Mouse (Mus musculus) large intestine, adult 2 months (tissue): ENCODE measurements around the gene Gm21994. TPM values are rescaled to one million over a fixed set of nuclear protein-coding genes. Genes with fewer than 3 reads are reported as not detected.
"Not testable (repeated sequence)": the region's sequence is repeated elsewhere in the genome, so short reads cannot be mapped to it uniquely, and the experiment has no call there.

Source experiments
- DNase-seq: peaks from one replicate; pipeline ENCODE4 v3.0.0-alpha.2; 2012; ENCODE audit warnings: low read depth, low spot score
- WGBS: fragments of 180-500 bp; shearing (Covaris S2); methylation state at CpG from one replicate; pipeline ENCODE4 v1.1.7; 2018; 5-methylcytosine and 5-hydroxymethylcytosine counted together
- polyA plus RNA-seq: library from polyadenylated mRNA; depleted of rRNA; stranded (reverse); fragments of >200 nt; gene quantifications from 2 replicates; pipeline ENCODE4 v1.2.3, GENCODE M21; 2012; rRNA removed

Gm21994 gene
- polyA plus RNA-seq = 0.09 and 0.38 TPM in 2 replicates

DNA sequence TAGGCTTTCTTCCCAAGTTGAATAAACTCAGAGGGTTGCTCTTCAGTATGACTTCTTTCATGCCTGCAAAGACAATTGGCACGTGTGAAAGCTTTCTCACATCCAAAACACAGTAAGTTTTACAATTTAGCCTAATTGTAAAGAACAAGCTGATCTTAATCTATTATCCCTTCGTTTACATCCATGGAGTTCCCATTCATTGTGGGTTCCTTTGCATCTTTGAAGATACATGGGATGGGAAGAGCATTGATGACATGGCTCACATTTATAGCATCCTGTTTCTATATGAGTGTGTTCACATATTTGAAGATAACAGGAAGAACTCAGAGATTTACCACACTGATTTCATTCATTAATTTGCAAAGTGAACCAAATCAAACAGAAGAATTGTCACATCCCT lies at the start of gene Gm21994:
TSS of gene Gm21994 (minus strand) at position 101 of the 400 bp plus-strand sequence.
- WGBS = 50% methylated on average over 2 of the region's 2 CpGs
- DNase-seq = not testable (repeated sequence)

DNA sequence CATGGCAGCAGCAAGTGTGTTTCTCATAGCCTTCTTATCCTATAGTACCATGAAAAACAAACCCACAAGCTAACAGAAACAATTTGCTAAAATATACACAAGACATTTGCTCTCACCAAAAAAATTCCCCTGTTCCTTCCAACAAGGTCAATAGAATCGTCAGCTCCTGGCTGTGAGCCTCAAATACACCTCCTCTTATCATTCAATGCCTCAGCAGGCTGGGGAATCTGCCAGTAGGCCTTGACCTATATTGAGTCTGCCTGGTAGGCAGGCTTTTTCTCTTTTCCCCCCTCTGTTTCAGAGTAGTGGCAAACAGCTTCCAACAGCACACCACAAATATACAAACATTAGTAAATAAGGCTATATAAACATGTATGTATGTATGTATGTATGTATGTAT lies 43.7 kb upstream of the Gm21994 start:
- DNase-seq = no peak
- WGBS = 20% methylated on average over 1 of the region's 1 CpGs

GRCm38 (mm10) chr2:150293669-150294068 lies 38.3 kb upstream of the Gm21994 start:
- 72% methylated on average over 6 of the region's 6 CpGs for WGBS
- no peak for DNase-seq

- 79% methylated on average over 4 of the region's 4 CpGs for WGBS
- DNase-seq = not testable (repeated sequence)
Measured at GRCm38 (mm10) chr2:150257291-150257690, 1.9 kb upstream of the Gm21994 start, which contains the start of gene Gm14124. Gm14124 (plus strand) TSS chr2:150257517.

GRCm38 (mm10) chr2:150256861-150257260 lies 1.5 kb upstream of the Gm21994 start:
- WGBS = 60% methylated on average over 2 of the region's 2 CpGs
- not testable (repeated sequence) for DNase-seq

DNA sequence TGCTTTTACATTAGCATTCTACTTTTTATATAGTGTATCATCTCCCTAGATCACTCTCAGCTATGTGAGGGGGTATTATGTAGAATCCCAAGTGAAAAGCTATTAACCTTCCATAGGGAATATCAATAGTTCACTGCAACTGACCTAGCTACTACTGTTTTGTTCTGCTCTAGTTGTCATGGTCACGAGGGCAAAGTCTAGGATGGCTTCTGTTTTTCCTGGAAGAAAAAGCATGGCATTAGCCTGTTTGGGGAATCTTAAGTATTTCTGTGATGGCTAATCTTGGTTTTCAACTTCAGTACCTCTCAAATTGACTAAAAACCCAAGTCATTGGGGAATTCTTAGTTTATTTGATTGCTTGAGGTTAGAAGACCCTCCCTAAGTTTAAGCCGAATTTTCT lies 12.2 kb downstream of the Gm21994 start:
- WGBS = 93% methylated on average over 2 of the region's 2 CpGs
- no peak for DNase-seq

GRCm38 (mm10) chr2:150223263-150223662 lies 32.1 kb downstream of the Gm21994 start:
- DNase-seq = not testable (repeated sequence)

GRCm38 (mm10) chr2:150218363-150218725 lies 37.0 kb downstream of the Gm21994 start:
- DNase-seq = not testable (repeated sequence)
- 2% methylated on average over 4 of the region's 4 CpGs for WGBS

DNA sequence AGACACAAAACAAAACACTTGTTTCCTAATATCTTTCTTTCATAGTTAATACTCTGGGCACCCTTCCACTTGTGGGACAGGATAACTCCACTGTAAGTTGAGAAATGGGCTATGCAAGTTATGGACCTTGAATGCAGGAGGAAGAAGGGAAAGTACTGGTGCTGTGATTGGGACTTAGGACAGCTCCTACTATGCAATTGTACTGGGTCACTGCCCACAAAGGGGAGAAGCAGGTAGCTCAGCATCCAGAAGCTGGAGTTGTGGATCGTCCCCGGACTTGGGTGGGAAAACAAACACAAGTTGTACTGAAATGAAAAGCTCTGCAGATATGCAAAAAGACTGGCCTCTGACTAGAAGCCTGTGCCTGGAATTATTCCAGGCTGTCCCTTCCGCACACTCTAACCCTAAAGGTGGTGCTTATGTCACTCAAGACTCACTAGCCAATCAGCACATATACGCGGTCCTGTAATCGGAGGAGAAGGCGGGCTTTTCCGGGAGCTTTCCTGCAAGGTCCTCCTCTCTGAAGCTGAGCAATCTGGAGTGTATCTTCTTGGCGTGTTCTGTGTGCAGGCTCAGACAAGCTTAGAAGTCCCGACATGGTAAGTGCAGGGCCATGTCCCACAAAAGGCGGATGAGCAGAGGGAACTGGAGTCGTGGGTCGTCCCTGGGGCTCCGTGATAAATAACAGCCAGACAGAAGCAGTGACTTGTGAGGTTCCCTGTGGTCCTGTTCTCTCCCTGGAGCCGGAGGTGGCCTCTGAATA lies 37.6 kb downstream of the Gm21994 start, which contains the start of gene Zfp937:
TSS of gene Zfp937 (plus strand) at position 474 of the 763 bp plus-strand sequence.
- peak; percentile 21 for DNase-seq
- under 1% methylated on average over 15 of the region's 15 CpGs for WGBS

Other genes starting within 250 kb of the Gm21994 start
- gene Zfp120, start 118.9 kb downstream of the Gm21994 start, polyA plus RNA-seq = 0.73 and 1.0 TPM in 2 replicates
- gene Gm10770, start 75.9 kb downstream of the Gm21994 start, polyA plus RNA-seq = not detected in 2 replicates
- not detected in 2 replicates for gene Gm14139, start 73.8 kb downstream of the Gm21994 start, polyA plus RNA-seq
- gene Zfp937, start 37.5 kb downstream of the Gm21994 start, polyA plus RNA-seq = 0.16 and 0.43 TPM in 2 replicates
- gene Gm14124, start 1.9 kb upstream of the Gm21994 start, polyA plus RNA-seq = not detected in 2 replicates
- gene Gm10130, start 68.1 kb upstream of the Gm21994 start, polyA plus RNA-seq = not detected in 2 replicates
- gene 3300002I08Rik, start 107.2 kb upstream of the Gm21994 start, polyA plus RNA-seq = 1.1 and 1.5 TPM in 2 replicates
- gene Zfp442, start 195.9 kb upstream of the Gm21994 start, polyA plus RNA-seq = 0.14 and 0.22 TPM in 2 replicates
- not detected in 2 replicates for gene Zfp345, start 229.5 kb upstream of the Gm21994 start, polyA plus RNA-seq